Mouse (Mus musculus) ES-E14 (cell line): ENCODE measurements at regions not wholly inside any gene's neighbourhood (a gene's known extent, or its start where the extent isn't known, plus 50 kb on each side); places are given as distances from the start of the nearest gene placed in this dataset.

Source experiments
- DNase-seq: peaks from one replicate; pipeline ENCODE4 v3.0.0-alpha.2; 2013; ENCODE audit warnings: low read depth, low spot score
- H3K27ac ChIP-seq: 2 replicates; pipeline ENCODE4 v1.5.1; 2012; ENCODE audit warnings: low read depth, mild to moderate bottlenecking, low read length, moderate library complexity, mixed read lengths; ENCODE audit not compliant: poor library complexity, insufficient read depth, severe bottlenecking
- H3K36me3 ChIP-seq: 2 replicates; pipeline ENCODE4 v1.6.1; 2012; ENCODE audit warnings: mild to moderate bottlenecking, low read length, moderate library complexity, mixed read lengths; ENCODE audit not compliant: control insufficient read depth, poor library complexity, insufficient read depth, severe bottlenecking
- H3K4me1 ChIP-seq, 2 experiments: fragments of 150-350 bp in 1 of 2; sonication (generic) in 1 of 2; 2 replicates each; pipeline ENCODE4 v1.6.1; 2012; ENCODE audit warnings: low read length in 2 of 2, mild to moderate bottlenecking in 1 of 2, mixed read lengths in 1 of 2; ENCODE audit not compliant: control insufficient read depth in 2 of 2, insufficient read depth in 2 of 2, poor library complexity in 1 of 2
- H3K4me3 ChIP-seq, 2 experiments: fragments of 150-350 bp in 1 of 2; sonication (generic) in 1 of 2; 2 replicates each; pipeline ENCODE4 v1.5.1; 2012; ENCODE audit warnings: low read length in 2 of 2, low read depth in 1 of 2, mild to moderate bottlenecking in 1 of 2, mixed read lengths in 1 of 2; ENCODE audit not compliant: insufficient read depth in 1 of 2, poor library complexity in 1 of 2, severe bottlenecking in 1 of 2
- H3K9ac ChIP-seq: 2 replicates; pipeline ENCODE4 v1.6.1; 2012; ENCODE audit warnings: low read depth, mild to moderate bottlenecking, low read length, mixed read lengths; ENCODE audit not compliant: poor library complexity, insufficient read depth, severe bottlenecking
- H3K9me3 ChIP-seq: fragments of 150-350 bp; sonication (generic); 2 replicates; pipeline ENCODE4 v1.6.1; 2012; ENCODE audit warnings: low read depth, mild to moderate bottlenecking, low read length; ENCODE audit not compliant: control insufficient read depth, insufficient read depth
- CHD2 ChIP-seq: IDR thresholded peaks from 2 replicates; pipeline ENCODE4 v1.6.1; 2014; ENCODE audit warnings: mild to moderate bottlenecking, low read depth, low read length, inconsistent platforms
- HCFC1 ChIP-seq: IDR thresholded peaks from 2 replicates; pipeline ENCODE4 v1.6.1; 2012; ENCODE audit warnings: low read length, inconsistent platforms, borderline replicate concordance; ENCODE audit not compliant: insufficient read depth
- MAFK ChIP-seq: IDR thresholded peaks from 2 replicates; pipeline ENCODE4 v1.6.1; 2014; ENCODE audit warnings: mild to moderate bottlenecking, low read depth, low read length, inconsistent platforms; ENCODE audit not compliant: insufficient read depth
- ZC3H11A ChIP-seq: IDR thresholded peaks from 2 replicates; pipeline ENCODE4 v1.6.1; 2012; ENCODE audit warnings: low read depth, mild to moderate bottlenecking, inconsistent platforms, low read length, borderline replicate concordance
- ZNF384 ChIP-seq: IDR thresholded peaks from 2 replicates; pipeline ENCODE4 v1.6.1; 2012; ENCODE audit warnings: low read depth, low read length, inconsistent platforms
- in situ Hi-C, 2 experiments: fragments of 600-800 bp; cut with MboI; formaldehyde crosslinking; loops; one replicate each; pipeline ENCODE4 v1.15.1; 2025; ENCODE audit warnings: low sequenced_read_pairs in 2 of 2, inconsistent platforms in 1 of 2; ENCODE audit not compliant: unreplicated experiment in 2 of 2

DNA sequence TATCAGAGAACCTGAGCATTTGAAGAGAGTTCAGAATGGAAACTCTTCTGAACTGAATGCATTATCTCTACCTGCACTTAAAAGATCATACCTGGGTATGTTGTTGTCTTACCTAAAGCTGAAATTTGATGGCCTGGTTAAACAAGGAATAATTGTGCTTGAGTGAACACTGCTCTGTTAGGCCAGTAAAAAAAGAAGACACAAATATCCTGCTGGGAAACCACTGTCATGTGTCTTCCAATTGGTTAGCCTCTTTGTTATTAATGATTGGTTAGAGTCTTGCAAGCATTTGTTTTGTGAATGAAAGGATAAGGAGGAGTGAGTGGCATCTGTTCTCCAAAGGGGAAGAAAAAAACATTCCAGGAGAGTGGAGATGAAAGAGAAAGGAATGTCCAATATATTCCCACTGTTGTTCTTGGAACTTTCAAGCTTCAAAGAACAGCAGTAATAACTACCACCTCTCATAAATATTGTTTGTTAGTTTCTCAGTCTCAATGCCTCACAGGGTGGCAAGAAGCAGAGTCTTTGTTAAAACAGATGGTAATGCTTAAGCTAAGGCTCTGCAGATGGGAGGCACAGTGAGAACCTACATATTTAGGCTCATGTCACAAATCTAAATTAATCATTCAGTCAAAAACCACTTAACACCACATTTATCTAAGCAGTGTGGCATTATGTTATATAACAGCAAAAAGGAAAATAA lies 165.5 kb downstream of the Dsel start:
- no peak for DNase-seq
- Histone ChIP-seq H3K9me3 (peaks cover 9% of the 10 kb centered on the region), H3K27ac (no peak overlapping the region), H3K36me3 (no peaks in the 10 kb centered on the region), H3K9ac (no peak overlapping the region), H3K4me1 (no peaks in the 10 kb centered on the region), H3K4me3 (no peak overlapping the region)
- in situ Hi-C loops = no loop called here
- TF ChIP-seq ZNF384 (no peak), ZC3H11A (no peak), MAFK (no peak), CHD2 (no peak), HCFC1 (no peak)

DNA sequence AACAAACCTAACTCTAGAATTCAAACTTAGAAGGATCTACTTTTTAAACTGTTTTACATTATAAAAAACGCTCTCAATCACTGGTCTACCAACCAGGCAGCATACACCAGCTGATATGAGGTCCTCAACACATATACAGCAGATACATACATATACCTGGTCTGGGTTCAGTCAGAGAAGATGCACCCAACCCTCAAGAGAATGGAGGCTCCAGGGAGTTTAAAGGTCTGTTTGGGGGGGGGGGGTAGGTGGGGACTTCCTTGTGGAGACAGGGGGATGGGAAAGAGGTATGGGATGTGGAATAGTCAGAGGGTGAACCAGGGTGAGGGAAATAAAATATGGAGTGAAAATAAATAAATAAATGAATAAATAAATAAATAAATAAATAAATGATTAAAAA lies 203.8 kb downstream of the Dsel start:
- H3K4me1 ChIP-seq = no peaks in the 10 kb centered on the region
- no peak for TF ChIP-seq ZC3H11A
- no peak for TF ChIP-seq CHD2
- TF ChIP-seq MAFK = no peak
- TF ChIP-seq ZNF384 = no peak
- TF ChIP-seq HCFC1 = no peak
- no peak for DNase-seq
- in situ Hi-C loops = loop anchor here (10.0 to 25.0 kb wide), 2 partner anchors 701 to 714 kb away; no protein-coding TSS in a partner anchor
- H3K4me3 ChIP-seq = no peak overlapping the region
- no peak overlapping the region for H3K27ac ChIP-seq
- no peaks in the 10 kb centered on the region for H3K36me3 ChIP-seq
- H3K9me3 ChIP-seq = no peaks in the 10 kb centered on the region
- no peak overlapping the region for H3K9ac ChIP-seq

DNA sequence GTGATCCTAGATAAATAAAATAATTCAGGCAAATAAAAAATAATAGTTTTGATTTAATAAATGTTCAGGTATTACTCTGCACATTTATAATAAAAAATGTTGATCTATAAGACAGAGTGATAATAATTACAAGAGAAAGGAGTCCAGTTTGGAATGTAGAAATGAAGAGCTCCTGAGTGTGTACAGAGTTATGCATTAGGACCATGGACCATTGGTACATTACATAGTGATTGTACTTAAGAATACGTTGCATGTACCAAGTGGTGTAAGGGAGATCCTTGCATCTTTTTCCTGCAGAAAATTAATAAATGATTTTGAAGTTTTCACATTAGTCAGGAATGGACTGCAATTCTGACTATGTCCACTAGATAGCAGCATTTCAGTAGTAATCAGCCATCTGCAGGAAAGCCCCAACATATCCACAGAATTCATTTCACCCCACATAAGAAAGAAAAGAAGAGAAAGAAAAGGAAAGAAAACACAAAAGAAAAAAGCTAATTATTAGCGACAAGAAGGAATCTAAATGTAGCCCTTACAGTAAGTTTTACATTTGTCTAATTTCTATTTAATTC lies 204.5 kb downstream of the Dsel start:
- no peak overlapping the region for H3K4me3 ChIP-seq
- TF ChIP-seq ZC3H11A = peak; percentile 79
- no peak for TF ChIP-seq CHD2
- H3K9me3 ChIP-seq = no peaks in the 10 kb centered on the region
- H3K9ac ChIP-seq = no peak overlapping the region
- H3K4me1 ChIP-seq = no peaks in the 10 kb centered on the region
- in situ Hi-C loops = loop anchor here (10.0 to 25.0 kb wide), 2 partner anchors 702 to 715 kb away; no protein-coding TSS in a partner anchor
- DNase-seq = peak; percentile 15
- no peaks in the 10 kb centered on the region for H3K36me3 ChIP-seq
- H3K27ac ChIP-seq = no peak overlapping the region

DNA sequence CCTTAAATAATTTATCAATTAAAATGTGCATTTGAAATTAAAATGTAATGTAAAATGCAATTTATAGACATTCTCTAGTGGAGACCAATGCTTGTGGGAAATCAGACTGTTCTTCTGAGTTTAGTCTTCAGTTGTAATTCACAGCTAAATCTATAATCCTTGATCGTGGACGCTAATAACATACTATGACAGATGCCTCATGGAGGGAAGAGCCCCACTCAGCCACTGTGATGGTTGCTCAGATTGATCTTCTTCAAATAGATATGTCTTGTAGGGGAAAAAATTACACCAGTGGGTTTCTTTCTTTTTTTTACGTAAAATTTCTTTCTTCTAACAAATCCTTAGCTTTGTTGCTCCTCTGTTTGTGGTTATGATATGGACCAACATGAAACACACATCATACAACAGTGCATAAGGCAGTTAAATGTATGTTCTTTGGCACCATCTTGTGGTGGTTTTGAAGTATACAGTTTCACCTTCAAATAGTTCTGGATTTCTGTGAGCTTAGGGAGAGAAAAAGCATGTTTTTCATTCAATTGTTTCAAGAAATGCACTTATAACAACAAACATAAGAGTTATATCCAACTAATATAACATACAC lies 230.8 kb downstream of the Dsel start:
- DNase-seq = no peak
- in situ Hi-C loops = no loop called here
- Histone ChIP-seq H3K4me1 (no peaks in the 10 kb centered on the region), H3K36me3 (no peaks in the 10 kb centered on the region), H3K4me3 (no peak overlapping the region), H3K9ac (no peak overlapping the region), H3K9me3 (no peaks in the 10 kb centered on the region), H3K27ac (no peak overlapping the region)
- TF ChIP-seq ZC3H11A = peak; percentile 53; the same call in 1 of the 2 replicates
- no peak for TF ChIP-seq CHD2
- 0 out of 2 replicates have a peak, but pooled peaks have one; percentile 27 for TF ChIP-seq ZNF384
- TF ChIP-seq HCFC1 = no peak
- no peak for TF ChIP-seq MAFK
